Mouse (Mus musculus): Measurements from ENCODE around the gene Wdtc1. TPM values are rescaled to one million over a fixed set of nuclear protein-coding genes. Genes with fewer than 3 reads are reported as not detected.

Wdtc1 gene
- total and polyA plus RNA-seq, 3 experiments: 13.2 to 35.3 TPM; not detected in 1

- Histone ChIP-seq H3K9me3 (replicated peaks; ENCODE audit: insufficient read depth, low read length) (no peaks in the 10 kb centered on the region), H3K27ac (ENCODE audit: control insufficient read depth, low read depth, low read length) (no peak overlapping the region), H3K4me1 (ENCODE audit: control insufficient read depth in 1 of 2, insufficient read depth in 2 of 2, low read length in 2 of 2) (peaks cover 2 to 3% of the 10 kb centered on the region in 2 experiments; a peak in 1 of 4 replicates), H3K9ac (ENCODE audit: control insufficient read depth, low read depth, low read length, poor library complexity, severe bottlenecking) (no peak overlapping the region), H3K27me3 (ENCODE audit: control insufficient read depth in 1 of 2, insufficient read depth in 2 of 2, low read length in 2 of 2) (no peaks in the 10 kb centered on the region), H3K4me3 (ENCODE audit: control insufficient read depth in 1 of 2, insufficient read depth in 1 of 2, low read depth in 2 of 2, low read length in 2 of 2) (no peak overlapping the region), H3K36me3 (ENCODE audit: control insufficient read depth in 1 of 2, insufficient read depth in 2 of 2, low read length in 2 of 2) (0 out of 4 replicates have a peak, but pooled peaks cover 0 to under 1% of the 10 kb centered on the region in 2 experiments), H3K79me2 (ENCODE audit: control insufficient read depth, insufficient read depth, low read length, poor library complexity) (no peaks in the 10 kb centered on the region)
- TF ChIP-seq KAT2A (conservative IDR thresholded peaks at IDR 0.05; ENCODE audit: low read depth, low read length) (no peak), POLR2A (IDR thresholded peaks at IDR 0.05; ENCODE audit: control insufficient read depth in 1 of 2, insufficient read depth in 1 of 2, low read depth in 1 of 2, low read length in 2 of 2, poor library complexity in 1 of 2) (no peak), ZC3H11A (IDR thresholded peaks at IDR 0.05; ENCODE audit: low read depth, low read length) (peak; percentile 56), CTCF (IDR thresholded peaks at IDR 0.05 in 2 of 3, conservative IDR thresholded peaks at IDR 0.05 in 1 of 3; ENCODE audit: control insufficient read depth in 1 of 3, insufficient read depth in 1 of 3, low read depth in 2 of 3, low read length in 3 of 3, poor library complexity in 1 of 3, severe bottlenecking in 1 of 3) (peak; percentile 45 to 85 (median 70)), ZNF384 (IDR thresholded peaks at IDR 0.05; ENCODE audit: low read depth, low read length) (peak; percentile 59), RAD21 (IDR thresholded peaks at IDR 0.05; ENCODE audit: low read depth, low read length) (peak; percentile 77), MYC (IDR thresholded peaks at IDR 0.05; ENCODE audit: low read depth, low read length) (0 out of 2 replicates have a peak, but pooled peaks have one; percentile 20), SMC3 (IDR thresholded peaks at IDR 0.05; ENCODE audit: low read depth, low read length) (peak; percentile 70)
- DNase-seq (ENCODE audit: low read depth, low spot score): peak; percentile 52
Measured at GRCm38 (mm10) chr4:133347624-133348023, 5.7 kb downstream of the Wdtc1 start.

- Histone ChIP-seq H3K36me3 (ENCODE audit: control insufficient read depth in 1 of 2, insufficient read depth in 2 of 2, low read length in 2 of 2) (no peaks in the 10 kb centered on the region), H3K79me2 (ENCODE audit: control insufficient read depth, insufficient read depth, low read length, poor library complexity) (no peaks in the 10 kb centered on the region), H3K27me3 (ENCODE audit: control insufficient read depth in 1 of 2, insufficient read depth in 2 of 2, low read length in 2 of 2) (no peaks in the 10 kb centered on the region), H3K4me1 (ENCODE audit: control insufficient read depth in 1 of 2, insufficient read depth in 2 of 2, low read length in 2 of 2) (peaks cover 2 to 3% of the 10 kb centered on the region in 2 experiments; a peak in 1 of 4 replicates), H3K9ac (ENCODE audit: control insufficient read depth, low read depth, low read length, poor library complexity, severe bottlenecking) (no peak overlapping the region), H3K27ac (ENCODE audit: control insufficient read depth, low read depth, low read length) (no peak overlapping the region), H3K9me3 (replicated peaks; ENCODE audit: insufficient read depth, low read length) (no peaks in the 10 kb centered on the region), H3K4me3 (ENCODE audit: control insufficient read depth in 1 of 2, insufficient read depth in 1 of 2, low read depth in 2 of 2, low read length in 2 of 2) (no peak overlapping the region; a peak in 1 of 4 replicates)
- peak; percentile 52 for DNase-seq (ENCODE audit: low read depth, low spot score)
- no peak for TF ChIP-seq MAX (IDR thresholded peaks at IDR 0.05; ENCODE audit: low read length)
- TF ChIP-seq JUND (IDR thresholded peaks at IDR 0.05; ENCODE audit: low read depth, low read length): no peak
- TF ChIP-seq CTCF (IDR thresholded peaks at IDR 0.05 in 2 of 3, conservative IDR thresholded peaks at IDR 0.05 in 1 of 3; ENCODE audit: control insufficient read depth in 1 of 3, insufficient read depth in 1 of 3, low read depth in 2 of 3, low read length in 3 of 3, poor library complexity in 1 of 3, severe bottlenecking in 1 of 3): no peak
- TF ChIP-seq SIN3A (IDR thresholded peaks at IDR 0.05; ENCODE audit: low read length): no peak
- no peak for TF ChIP-seq ZKSCAN1 (IDR thresholded peaks at IDR 0.05; ENCODE audit: low read depth, low read length)
- no peak for TF ChIP-seq CHD1 (IDR thresholded peaks at IDR 0.05; ENCODE audit: low read depth, low read length)
- no peak for TF ChIP-seq CHD2 (IDR thresholded peaks at IDR 0.05; ENCODE audit: low read length)
- TF ChIP-seq POLR2AphosphoS2 (IDR thresholded peaks at IDR 0.05; ENCODE audit: low read length): no peak
Measured at GRCm38 (mm10) chr4:133346577-133346976, 6.7 kb downstream of the Wdtc1 start.

DNA sequence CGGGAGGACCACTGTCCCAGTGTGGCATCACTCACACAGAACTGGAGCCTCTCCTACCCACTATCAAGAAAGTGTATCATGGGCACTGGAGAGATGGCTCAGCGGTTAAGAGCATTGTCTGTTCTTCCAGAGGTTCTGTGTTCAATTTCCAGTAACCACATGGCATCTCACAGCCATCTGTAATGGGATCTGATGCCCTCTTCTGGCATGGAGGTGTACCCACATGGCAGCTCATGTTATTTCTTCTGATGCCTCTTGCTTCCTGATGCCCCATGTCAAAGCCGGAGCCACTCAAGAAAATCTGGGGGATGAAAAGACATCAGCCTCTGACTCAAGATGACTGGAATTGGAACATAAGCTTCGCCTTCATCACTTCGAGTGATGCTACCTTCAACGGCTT lies 7.6 kb downstream of the Wdtc1 start:
- H3K36me3 ChIP-seq (ENCODE audit: control insufficient read depth in 1 of 2, insufficient read depth in 2 of 2, low read length in 2 of 2): no peaks in the 10 kb centered on the region
- H3K4me3 ChIP-seq (ENCODE audit: control insufficient read depth in 1 of 2, insufficient read depth in 1 of 2, low read depth in 2 of 2, low read length in 2 of 2): no peak overlapping the region
- H3K9me3 ChIP-seq (replicated peaks; ENCODE audit: insufficient read depth, low read length): no peaks in the 10 kb centered on the region
- no peak overlapping the region for H3K9ac ChIP-seq (ENCODE audit: control insufficient read depth, low read depth, low read length, poor library complexity, severe bottlenecking)
- no peaks in the 10 kb centered on the region for H3K27me3 ChIP-seq (ENCODE audit: control insufficient read depth in 1 of 2, insufficient read depth in 2 of 2, low read length in 2 of 2)
- peak; percentile 58 for DNase-seq (ENCODE audit: low read depth, low spot score)
- H3K79me2 ChIP-seq (ENCODE audit: control insufficient read depth, insufficient read depth, low read length, poor library complexity): no peaks in the 10 kb centered on the region
- H3K4me1 ChIP-seq (ENCODE audit: control insufficient read depth in 1 of 2, insufficient read depth in 2 of 2, low read length in 2 of 2): peaks cover 2 to 3% of the 10 kb centered on the region in 2 experiments; a peak in 1 of 4 replicates
- peak; percentile 53; the same call in 1 of the 2 replicates for TF ChIP-seq MAX (IDR thresholded peaks at IDR 0.05; ENCODE audit: low read length)
- peak; percentile 35; the same call in 1 of the 2 replicates for TF ChIP-seq SMC3 (IDR thresholded peaks at IDR 0.05; ENCODE audit: low read depth, low read length)
- TF ChIP-seq MYC (IDR thresholded peaks at IDR 0.05; ENCODE audit: low read depth, low read length): peak; percentile 94
- no peak for TF ChIP-seq MXI1 (IDR thresholded peaks at IDR 0.05; ENCODE audit: low read depth, low read length)
- peak; percentile 35 to 52 (median 38); a peak in 5 of 6 replicates for TF ChIP-seq CTCF (IDR thresholded peaks at IDR 0.05 in 2 of 3, conservative IDR thresholded peaks at IDR 0.05 in 1 of 3; ENCODE audit: control insufficient read depth in 1 of 3, insufficient read depth in 1 of 3, low read depth in 2 of 3, low read length in 3 of 3, poor library complexity in 1 of 3, severe bottlenecking in 1 of 3)
- TF ChIP-seq NELFE (IDR thresholded peaks at IDR 0.05; ENCODE audit: low read depth, low read length): no peak
- peak; percentile 43; the same call in 1 of the 2 replicates for TF ChIP-seq HCFC1 (IDR thresholded peaks at IDR 0.05; ENCODE audit: low read depth, low read length)
- H3K27ac ChIP-seq (ENCODE audit: control insufficient read depth, low read depth, low read length): no peak overlapping the region

Measured in MEL (cell line).